Mouse (Mus musculus) gastrocnemius, adult 18-20 months (tissue): ENCODE measurements around the gene Kcnj5. TPM values are rescaled to one million over a fixed set of nuclear protein-coding genes. Genes with fewer than 3 reads are reported as not detected.
A peak's percentile ranks its signal among the peaks of the same experiment; 100 is the strongest.

Experiments
- DNase-seq: peaks from one replicate; pipeline ENCODE4 v3.0.0; 2021; ENCODE audit warnings: low spot score
- long read RNA-seq, 2 experiments: library from polyadenylated mRNA; stranded (forward); transcript quantifications; one replicate each; pipeline ENCODE4 v2.0.0; 2021
- total RNA-seq, 2 experiments: library from RNA; stranded (reverse); gene quantifications; 2 replicates each; pipeline ENCODE4 v1.2.3; 2021

Kcnj5 gene
- not detected for total RNA-seq
- long read RNA-seq, experiment 1: 0 reads
- long read RNA-seq, experiment 2: 0 reads

GRCm38 (mm10) chr9:32344051-32344450 is at the start of gene Kcnj5:
TSS of gene Kcnj5 (minus strand) at chr9:32344350.
- no peak for DNase-seq

- no peak for DNase-seq
Measured at GRCm38 (mm10) chr9:32392716-32393115, 48.6 kb upstream of the Kcnj5 start.

- no peak for DNase-seq
Measured at GRCm38 (mm10) chr9:32391701-32392100, 47.6 kb upstream of the Kcnj5 start.

- DNase-seq: no peak
Measured at GRCm38 (mm10) chr9:32391092-32391491, 46.9 kb upstream of the Kcnj5 start.

- DNase-seq: no peak
Measured at GRCm38 (mm10) chr9:32388120-32388519, 44.0 kb upstream of the Kcnj5 start.

- no peak for DNase-seq
Measured at GRCm38 (mm10) chr9:32384906-32385305, 40.8 kb upstream of the Kcnj5 start.

- no peak for DNase-seq
Measured at GRCm38 (mm10) chr9:32376863-32377590, 32.9 kb upstream of the Kcnj5 start.

- no peak for DNase-seq
Measured at GRCm38 (mm10) chr9:32376031-32376430, 31.9 kb upstream of the Kcnj5 start.

- DNase-seq: no peak
Measured at GRCm38 (mm10) chr9:32373656-32374055, 29.5 kb upstream of the Kcnj5 start.

- DNase-seq: no peak
Measured at GRCm38 (mm10) chr9:32372202-32372601, 28.1 kb upstream of the Kcnj5 start, which contains the start of gene Kcnj1. TSS of gene Kcnj1 (plus strand) at chr9:32372493.

GRCm38 (mm10) chr9:32369388-32369787 is 25.2 kb upstream of the Kcnj5 start:
- DNase-seq: no peak

- DNase-seq: no peak
Measured at GRCm38 (mm10) chr9:32368812-32369211, 24.7 kb upstream of the Kcnj5 start.

GRCm38 (mm10) chr9:32360770-32361169 is 16.6 kb upstream of the Kcnj5 start:
- DNase-seq: no peak

GRCm38 (mm10) chr9:32350332-32350731 is 6.2 kb upstream of the Kcnj5 start:
- DNase-seq: peak; percentile 49

- DNase-seq: no peak
Measured at GRCm38 (mm10) chr9:32349344-32349743, 5.2 kb upstream of the Kcnj5 start.

- DNase-seq: no peak
Measured at GRCm38 (mm10) chr9:32348096-32348495, 3.9 kb upstream of the Kcnj5 start.

- DNase-seq: no peak
Measured at GRCm38 (mm10) chr9:32344489-32344888, 339 bp upstream of the Kcnj5 start.

GRCm38 (mm10) chr9:32342929-32343328 is 1.2 kb downstream of the Kcnj5 start:
- DNase-seq: no peak

- no peak for DNase-seq
Measured at GRCm38 (mm10) chr9:32340831-32341230, 3.3 kb downstream of the Kcnj5 start.

GRCm38 (mm10) chr9:32335389-32336150 is 8.6 kb downstream of the Kcnj5 start:
- DNase-seq: no peak

- no peak for DNase-seq
Measured at GRCm38 (mm10) chr9:32331162-32331561, 13.0 kb downstream of the Kcnj5 start.

GRCm38 (mm10) chr9:32328777-32329176 is 15.4 kb downstream of the Kcnj5 start:
- no peak for DNase-seq

GRCm38 (mm10) chr9:32323610-32324009 is 20.5 kb downstream of the Kcnj5 start:
- no peak for DNase-seq
